Mouse (Mus musculus): Measurements from ENCODE around the gene Cib2. TPM values are rescaled to one million over a fixed set of nuclear protein-coding genes. Genes with fewer than 3 reads are reported as not detected.
A peak's percentile ranks its signal among the peaks of the same experiment; 100 is the strongest.

Gene Cib2
- polyA plus RNA-seq, 1 experiment, result 7.6 TPM

DNA sequence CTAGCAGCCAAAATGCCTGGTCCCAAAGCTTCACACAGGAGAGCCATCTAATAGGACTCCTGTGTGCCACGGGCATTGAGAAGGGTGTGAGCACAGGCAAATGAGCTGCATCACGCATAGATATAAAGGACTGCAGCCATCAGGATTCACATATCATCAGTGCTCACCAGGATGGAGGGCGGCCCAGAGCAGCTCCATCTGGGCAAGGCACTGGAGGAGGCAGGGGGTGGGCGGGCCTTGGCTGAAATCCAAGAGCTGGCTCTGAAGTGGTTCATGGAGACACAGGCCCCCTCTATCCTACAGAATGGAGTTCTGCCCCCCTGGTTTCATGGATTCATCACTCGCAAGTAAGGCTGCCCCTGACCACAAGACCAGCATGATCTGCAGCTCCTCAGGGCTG lies 26.0 kb downstream of the Cib2 start:
- Histone ChIP-seq H3K4me1 (ENCODE audit: control insufficient read depth, insufficient read depth, low read length) (no peaks in the 10 kb centered on the region), H3K27ac (ENCODE audit: insufficient read depth, low read length) (no peak overlapping the region), H3K4me3 (ENCODE audit: insufficient read depth, low read length) (no peak overlapping the region)
- TF ChIP-seq POLR2A (IDR thresholded peaks at IDR 0.05; ENCODE audit: low read depth, low read length) (no peak), CTCF (IDR thresholded peaks at IDR 0.05; ENCODE audit: borderline replicate concordance, insufficient read depth, low read length) (no peak)

DNA sequence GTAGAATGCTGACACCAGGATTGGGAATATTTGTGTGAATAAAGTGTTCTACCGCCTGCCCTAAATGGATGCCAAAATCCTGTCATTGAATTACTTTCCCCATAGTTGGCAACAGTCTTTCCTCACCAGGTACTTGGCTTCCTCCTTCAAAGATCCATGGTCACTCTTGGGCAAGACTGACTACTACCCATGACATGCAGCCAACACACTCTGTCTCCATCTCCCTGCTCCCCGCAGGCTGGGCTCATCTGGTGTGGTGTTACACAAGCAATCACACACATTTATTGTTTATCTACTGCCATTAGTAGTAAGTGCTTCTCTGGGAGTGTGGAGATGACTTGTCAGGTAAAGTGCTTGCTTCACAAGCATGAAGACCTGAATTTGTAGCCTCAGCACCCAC lies 27.1 kb downstream of the Cib2 start:
- TF ChIP-seq CTCF (IDR thresholded peaks at IDR 0.05; ENCODE audit: borderline replicate concordance, insufficient read depth, low read length), result no peak
- no peak for TF ChIP-seq POLR2A (IDR thresholded peaks at IDR 0.05; ENCODE audit: low read depth, low read length)
- Histone ChIP-seq H3K27ac (ENCODE audit: insufficient read depth, low read length) (no peak overlapping the region), H3K4me1 (ENCODE audit: control insufficient read depth, insufficient read depth, low read length) (no peaks in the 10 kb centered on the region), H3K4me3 (ENCODE audit: insufficient read depth, low read length) (no peak overlapping the region)

- TF ChIP-seq POLR2A (IDR thresholded peaks at IDR 0.05; ENCODE audit: low read depth, low read length) (no peak), CTCF (IDR thresholded peaks at IDR 0.05; ENCODE audit: borderline replicate concordance, insufficient read depth, low read length) (no peak)
- Histone ChIP-seq H3K27ac (ENCODE audit: insufficient read depth, low read length) (no peak overlapping the region), H3K4me1 (ENCODE audit: control insufficient read depth, insufficient read depth, low read length) (no peaks in the 10 kb centered on the region), H3K4me3 (ENCODE audit: insufficient read depth, low read length) (no peak overlapping the region)
Measured at GRCm38 (mm10) chr9:54531421-54531820, 28.6 kb downstream of the Cib2 start.

DNA sequence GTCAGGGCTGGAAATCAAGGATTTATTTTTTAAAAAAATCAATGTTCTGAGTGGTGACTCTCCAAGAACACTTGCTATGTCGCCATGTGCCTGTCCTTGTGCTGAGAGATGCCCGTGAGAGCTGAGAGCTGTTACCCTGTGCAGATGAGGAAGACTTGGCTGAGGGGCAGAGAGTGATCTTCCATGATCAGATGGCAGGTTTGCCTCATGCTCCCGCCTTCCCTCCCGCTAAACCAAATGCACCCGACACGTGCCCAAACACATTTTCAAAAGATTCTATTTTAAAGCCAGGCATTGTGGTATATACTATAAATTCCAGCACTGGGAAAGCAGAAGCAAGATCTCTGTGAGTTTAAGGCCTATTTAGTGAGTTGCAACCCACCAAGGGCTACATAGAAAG lies 29.2 kb downstream of the Cib2 start:
- no peaks in the 10 kb centered on the region for H3K4me1 ChIP-seq (ENCODE audit: control insufficient read depth, insufficient read depth, low read length)
- no peak overlapping the region for H3K4me3 ChIP-seq (ENCODE audit: insufficient read depth, low read length)
- no peak overlapping the region for H3K27ac ChIP-seq (ENCODE audit: insufficient read depth, low read length)
- TF ChIP-seq POLR2A (IDR thresholded peaks at IDR 0.05; ENCODE audit: low read depth, low read length), result no peak
- no peak for TF ChIP-seq CTCF (IDR thresholded peaks at IDR 0.05; ENCODE audit: borderline replicate concordance, insufficient read depth, low read length)

DNA sequence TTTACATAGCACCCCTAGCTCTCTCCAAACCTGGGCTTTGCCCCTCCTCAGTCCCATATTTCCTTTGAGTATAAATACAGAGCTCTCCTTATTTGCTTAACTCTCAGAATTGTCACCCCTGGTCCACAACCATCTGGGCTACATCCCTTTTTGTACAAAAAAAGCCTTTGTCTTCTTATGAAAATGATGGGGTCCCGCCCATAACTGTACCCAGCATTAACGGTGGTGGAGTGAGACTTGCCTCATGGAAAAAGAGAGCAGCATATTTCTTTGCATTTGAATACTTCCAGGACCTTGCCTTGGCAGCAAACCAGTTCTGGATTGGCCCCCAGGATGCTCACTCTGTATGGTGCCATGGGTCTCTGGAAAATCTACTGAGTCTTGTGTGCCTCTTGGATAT lies 30.1 kb downstream of the Cib2 start:
- H3K27ac ChIP-seq (ENCODE audit: insufficient read depth, low read length), result no peak overlapping the region
- H3K4me1 ChIP-seq (ENCODE audit: control insufficient read depth, insufficient read depth, low read length), result no peaks in the 10 kb centered on the region
- TF ChIP-seq CTCF (IDR thresholded peaks at IDR 0.05; ENCODE audit: borderline replicate concordance, insufficient read depth, low read length), result no peak
- no peak for TF ChIP-seq POLR2A (IDR thresholded peaks at IDR 0.05; ENCODE audit: low read depth, low read length)
- no peak overlapping the region for H3K4me3 ChIP-seq (ENCODE audit: insufficient read depth, low read length)

- no peak overlapping the region for H3K27ac ChIP-seq (ENCODE audit: insufficient read depth, low read length)
- no peak for TF ChIP-seq CTCF (IDR thresholded peaks at IDR 0.05; ENCODE audit: borderline replicate concordance, insufficient read depth, low read length)
- TF ChIP-seq POLR2A (IDR thresholded peaks at IDR 0.05; ENCODE audit: low read depth, low read length), result no peak
Measured at GRCm38 (mm10) chr9:54527694-54528093, 32.3 kb downstream of the Cib2 start.

GRCm38 (mm10) chr9:54520286-54520685 lies 39.7 kb downstream of the Cib2 start:
- no peaks in the 10 kb centered on the region for H3K4me1 ChIP-seq (ENCODE audit: control insufficient read depth, insufficient read depth, low read length)
- H3K27ac ChIP-seq (ENCODE audit: insufficient read depth, low read length), result no peak overlapping the region
- H3K4me3 ChIP-seq (ENCODE audit: insufficient read depth, low read length), result no peak overlapping the region
- TF ChIP-seq CTCF (IDR thresholded peaks at IDR 0.05; ENCODE audit: borderline replicate concordance, insufficient read depth, low read length), result no peak
- no peak for TF ChIP-seq POLR2A (IDR thresholded peaks at IDR 0.05; ENCODE audit: low read depth, low read length)

More at GRCm38 (mm10) chr9:54527694-54528093, 32.3 kb downstream of the Cib2 start:
- Histone ChIP-seq H3K4me1 (ENCODE audit: control insufficient read depth, insufficient read depth, low read length) (no peaks in the 10 kb centered on the region), H3K4me3 (ENCODE audit: insufficient read depth, low read length) (no peak overlapping the region)

- H3K4me3 ChIP-seq (ENCODE audit: insufficient read depth, low read length), result no peak overlapping the region
- no peak overlapping the region for H3K27ac ChIP-seq (ENCODE audit: insufficient read depth, low read length)
- no peaks in the 10 kb centered on the region for H3K4me1 ChIP-seq (ENCODE audit: control insufficient read depth, insufficient read depth, low read length)
- no peak for TF ChIP-seq CTCF (IDR thresholded peaks at IDR 0.05; ENCODE audit: borderline replicate concordance, insufficient read depth, low read length)
- TF ChIP-seq POLR2A (IDR thresholded peaks at IDR 0.05; ENCODE audit: low read depth, low read length), result no peak
Measured at GRCm38 (mm10) chr9:54518921-54519320, 41.1 kb downstream of the Cib2 start.

- H3K4me1 ChIP-seq (ENCODE audit: control insufficient read depth, insufficient read depth, low read length), result no peaks in the 10 kb centered on the region
- TF ChIP-seq POLR2A (IDR thresholded peaks at IDR 0.05; ENCODE audit: low read depth, low read length), result no peak
- TF ChIP-seq CTCF (IDR thresholded peaks at IDR 0.05; ENCODE audit: borderline replicate concordance, insufficient read depth, low read length), result no peak
- no peak overlapping the region for H3K4me3 ChIP-seq (ENCODE audit: insufficient read depth, low read length)
- no peak overlapping the region for H3K27ac ChIP-seq (ENCODE audit: insufficient read depth, low read length)
Measured at GRCm38 (mm10) chr9:54515991-54516390, 44.0 kb downstream of the Cib2 start.

DNA sequence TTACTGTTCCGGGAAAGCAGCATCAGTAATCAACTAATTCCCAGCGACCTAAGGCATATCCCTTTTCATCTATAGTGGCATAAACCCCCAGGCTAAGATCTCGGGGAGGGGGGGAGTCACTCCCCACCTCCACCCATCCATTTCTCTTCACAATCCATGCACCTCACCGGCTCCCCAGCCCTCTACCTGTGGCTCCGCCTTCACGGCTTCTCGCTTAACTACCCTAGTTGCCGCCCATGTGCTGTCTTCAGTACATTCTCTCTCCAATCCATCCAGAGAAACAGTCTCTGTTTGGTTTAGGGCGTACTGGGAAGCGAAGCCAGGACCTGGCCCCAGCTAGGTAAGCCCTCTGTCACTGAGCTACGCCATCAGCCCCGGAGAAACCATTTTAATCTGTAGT lies 57.1 kb downstream of the Cib2 start:
- Histone ChIP-seq H3K4me1 (ENCODE audit: control insufficient read depth, insufficient read depth, low read length) (no peaks in the 10 kb centered on the region), H3K27ac (ENCODE audit: insufficient read depth, low read length) (no peak overlapping the region), H3K4me3 (ENCODE audit: insufficient read depth, low read length) (no peak overlapping the region)
- TF ChIP-seq POLR2A (IDR thresholded peaks at IDR 0.05; ENCODE audit: low read depth, low read length) (no peak), CTCF (IDR thresholded peaks at IDR 0.05; ENCODE audit: borderline replicate concordance, insufficient read depth, low read length) (no peak)

DNA sequence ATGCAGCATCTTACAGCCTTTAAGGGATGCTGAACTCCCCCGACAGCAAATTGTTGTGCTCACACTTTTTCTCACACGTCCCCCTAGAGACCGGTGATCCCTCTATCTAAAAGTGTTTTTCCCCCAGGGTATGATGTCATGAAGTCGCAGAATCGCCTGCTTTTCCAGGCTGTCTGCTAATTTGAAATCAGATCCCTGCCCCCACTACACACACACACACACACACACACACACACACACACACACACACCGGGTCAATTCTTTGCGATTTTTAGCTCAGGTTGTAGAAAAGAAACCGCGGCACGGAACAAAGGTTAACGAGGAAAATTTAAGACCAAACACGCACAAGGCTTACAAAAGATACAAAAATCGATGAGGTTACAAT lies 57.9 kb downstream of the Cib2 start:
- Histone ChIP-seq H3K4me1 (ENCODE audit: control insufficient read depth, insufficient read depth, low read length) (no peaks in the 10 kb centered on the region), H3K27ac (ENCODE audit: insufficient read depth, low read length) (no peak overlapping the region), H3K4me3 (ENCODE audit: insufficient read depth, low read length) (peak overlapping the region; percentile 38)
- TF ChIP-seq CTCF (IDR thresholded peaks at IDR 0.05; ENCODE audit: borderline replicate concordance, insufficient read depth, low read length) (no peak), POLR2A (IDR thresholded peaks at IDR 0.05; ENCODE audit: low read depth, low read length) (no peak)

All from embryonic fibroblast, embryonic 13.5 days (primary cell).